Mouse (Mus musculus): ENCODE data around the gene Pdap1.
"Not testable (repeated sequence)": the region's sequence is repeated elsewhere in the genome, so short reads cannot be mapped to it uniquely, and the experiment has no call there.

Gene Pdap1

DNA sequence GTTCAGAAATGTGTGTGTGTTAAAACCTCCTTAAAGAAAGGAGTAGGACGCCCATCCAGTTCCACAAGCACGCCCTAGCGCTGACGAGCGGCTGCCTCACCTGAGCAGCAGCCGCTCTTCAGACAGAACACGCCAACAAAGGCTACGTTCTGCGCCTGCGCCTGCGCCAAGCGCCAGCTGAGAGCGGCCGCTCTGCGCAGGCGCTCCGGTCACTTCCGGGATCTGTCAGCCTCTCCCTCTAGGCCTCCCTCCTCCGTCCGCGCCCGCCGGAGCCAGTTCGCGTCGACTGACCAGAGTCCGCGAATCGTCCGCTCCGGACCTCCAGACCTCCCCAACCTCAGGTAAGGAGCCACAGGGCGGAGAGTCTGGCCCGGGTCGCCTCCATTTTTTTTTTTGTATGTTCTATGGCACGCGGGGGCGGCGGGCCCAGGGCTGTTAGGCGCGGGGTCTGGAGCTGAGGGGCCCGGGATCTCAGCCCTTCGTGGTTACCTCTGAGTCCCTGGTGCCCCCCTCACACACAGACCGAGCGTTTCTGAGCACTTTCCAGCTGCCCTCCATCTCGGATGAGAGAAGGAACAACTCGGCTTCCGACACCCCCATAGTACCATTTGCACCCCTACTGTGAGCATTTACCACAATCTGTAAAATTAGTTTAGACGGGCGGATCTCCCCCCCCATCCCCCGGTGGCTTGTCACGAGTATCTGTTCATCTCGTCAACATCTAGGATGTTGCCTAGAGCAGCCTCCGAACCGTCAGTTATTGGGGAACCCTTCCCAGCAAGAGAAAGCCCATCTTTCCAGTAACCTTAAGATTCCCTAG is 56.2 kb downstream of the Pdap1 start, which contains the start of the genes Arpc1a and Kpna7:
Gene Arpc1a, plus strand, starts transcription at position 199 of the 820 bp plus-strand sequence.
Gene Kpna7, minus strand, starts transcription at position 399 of the 820 bp plus-strand sequence.
- DNase-seq (ENCODE audit: extremely low spot score, low spot score): peak; percentile 94

DNA sequence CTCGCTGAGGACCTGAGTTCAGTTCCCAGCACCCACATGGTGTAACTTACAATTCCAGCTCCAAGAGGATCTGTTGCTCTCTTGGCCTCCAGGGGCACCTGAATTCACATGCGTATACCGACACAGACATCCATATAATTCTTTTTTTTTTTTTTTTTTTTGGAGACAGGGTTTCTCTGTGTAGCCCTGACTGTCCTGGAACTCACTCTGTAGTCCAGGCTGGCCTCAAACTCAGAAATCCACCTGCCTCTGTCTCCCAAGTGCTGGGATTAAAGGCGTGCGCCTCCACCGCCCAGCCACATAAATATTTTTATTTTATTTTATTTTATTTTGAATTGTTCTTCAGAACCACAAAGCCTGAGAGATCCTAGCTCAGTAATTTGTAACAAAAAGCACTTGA is 56.8 kb downstream of the Pdap1 start:
- DNase-seq (ENCODE audit: extremely low spot score, low spot score): not testable (repeated sequence)

DNA sequence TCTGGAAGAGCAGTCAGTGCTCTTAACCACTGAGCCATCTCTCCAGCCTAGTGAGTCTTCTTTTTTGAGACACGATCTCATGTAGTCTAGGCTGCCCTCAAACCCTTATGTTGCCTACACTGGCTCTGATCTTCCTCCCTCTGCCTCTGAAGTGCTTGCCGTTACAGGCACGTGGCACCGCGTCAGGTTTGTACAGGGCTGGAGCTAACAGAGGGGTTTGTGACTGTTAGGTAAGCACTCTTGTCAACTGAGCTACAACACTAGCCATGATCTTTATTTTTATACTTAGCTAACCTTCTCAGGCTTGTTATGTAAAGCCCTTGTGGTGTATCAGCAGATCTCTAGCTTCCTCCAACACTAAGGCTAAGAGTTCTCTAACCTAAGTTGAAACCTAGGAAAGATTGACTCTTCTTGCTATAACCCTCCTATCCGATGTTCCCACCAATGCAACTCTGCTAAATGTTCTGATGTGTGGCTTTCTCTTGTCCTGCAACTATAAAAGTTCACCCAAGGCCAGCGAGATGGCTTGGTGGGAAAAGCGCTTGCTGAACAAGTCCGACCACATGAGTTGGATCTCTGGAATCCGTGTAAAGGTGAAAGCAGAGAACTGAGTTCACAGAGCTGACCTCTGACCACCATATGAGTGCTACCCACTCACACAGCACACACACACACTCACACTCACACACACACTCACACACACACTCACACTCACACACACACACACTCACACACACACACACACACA is 58.0 kb downstream of the Pdap1 start:
- DNase-seq (ENCODE audit: extremely low spot score, low spot score): no peak

Measured in neural tube, embryonic 10.5 days (tissue).